In the genomic region with DNA sequence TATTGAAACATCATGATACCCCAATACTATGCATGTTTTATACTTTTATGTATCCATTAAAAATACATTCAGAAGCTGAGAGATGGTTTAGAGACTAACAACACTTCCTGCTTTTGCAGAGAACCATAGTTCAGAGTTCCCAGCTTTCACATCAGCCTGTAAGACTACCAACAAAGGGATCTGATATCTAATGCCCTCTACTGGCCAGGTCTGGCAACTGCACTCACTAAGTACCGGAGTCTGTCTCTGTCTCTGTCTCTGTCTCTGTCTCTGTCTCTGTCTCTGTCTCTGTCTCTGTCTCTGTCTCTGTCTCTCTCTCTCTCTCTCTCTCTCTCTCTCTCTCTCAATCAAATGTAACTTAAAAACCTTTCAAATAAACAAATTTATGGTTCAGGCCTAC, we compare ENCODE assay signal across 10 mouse cellular contexts. TPM values are rescaled to one million over a fixed set of nuclear protein-coding genes. Genes with fewer than 3 reads are reported as not detected.
A peak's percentile ranks its signal among the peaks of the same experiment; 100 is the strongest.
DNase-seq lines count a peak whose midpoint lies in the region; ATAC-seq and TF ChIP-seq lines count a peak whose summit lies in the region.
"Had no signal": no experiment of that assay in that cellular context is flagged by ENCODE, and none has a peak within 500 bp of the region (broad histone marks: within the 10 kb centered on the region; RNA-seq: fewer than 3 reads in every experiment).

No protein-coding gene starts in this region.

- DNase-seq in kidney, adult 18-20 months, result peak; percentile 48
- DNase-seq in ES-E14 (ENCODE audit: low read depth, low spot score), result peak; percentile 39
- peak; percentile 27 for DNase-seq in brain, embryonic 14.5 days (ENCODE audit: low read depth)
- DNase-seq in lung, postnatal 0 days (ENCODE audit: low spot score), result peak; percentile 31
- no peak for DNase-seq in urinary bladder, postnatal 14 days (ENCODE audit: low spot score)
- DNase-seq in right cerebral cortex, adult 18-20 months, result no peak
- DNase-seq in gastrocnemius, postnatal 4 days (ENCODE audit: low spot score in 2 of 2), result no peak

- no peak overlapping the region for H3K4me3 ChIP-seq in kidney, embryonic 16.5 days (ENCODE audit: low read length)
- H3K4me3 ChIP-seq in ES-E14 (ENCODE audit: insufficient read depth in 1 of 2, low read depth in 1 of 2, low read length in 2 of 2, poor library complexity in 1 of 2, severe bottlenecking in 1 of 2), result no peak overlapping the region
- H3K4me3 ChIP-seq in lung, postnatal 0 days (ENCODE audit: low read depth, low read length), result no peak overlapping the region
- H3K4me3 ChIP-seq: limb, embryonic 12.5 days had no signal

- no peaks in the 10 kb centered on the region for H3K36me3 ChIP-seq in kidney, embryonic 16.5 days (ENCODE audit: insufficient read depth, low read length)
- H3K36me3 ChIP-seq in ES-E14 (ENCODE audit: control insufficient read depth, insufficient read depth, low read length, poor library complexity, severe bottlenecking), result no peaks in the 10 kb centered on the region
- H3K36me3 ChIP-seq in lung, postnatal 0 days (ENCODE audit: insufficient read depth, low read length), result no peaks in the 10 kb centered on the region
- H3K36me3 ChIP-seq: limb, embryonic 12.5 days had no signal

- no peaks in the 10 kb centered on the region for H3K27me3 ChIP-seq in kidney, embryonic 16.5 days (ENCODE audit: insufficient read depth, low read length)
- no peaks in the 10 kb centered on the region for H3K27me3 ChIP-seq in lung, postnatal 0 days (replicated peaks; ENCODE audit: insufficient read depth, low read length)
- H3K27me3 ChIP-seq: limb, embryonic 12.5 days had no signal

- WGBS in kidney, embryonic 16.5 days, result 62% methylated on average over 1 of the region's 1 CpGs
- 58% methylated on average over 1 of the region's 1 CpGs for WGBS in lung, postnatal 0 days

- TF ChIP-seq POLR2A in brain, embryonic 14.5 days (IDR thresholded peaks at IDR 0.05; ENCODE audit: borderline replicate concordance, extremely low read depth, insufficient read depth, insufficient read length, poor library complexity, severe bottlenecking), result no peak

- no peak for ATAC-seq in kidney, embryonic 16.5 days (ENCODE audit: low FRiP score, low TSS enrichment)
- no peak for ATAC-seq in lung, postnatal 0 days

- no peak for TF ChIP-seq EP300 in lung, postnatal 0 days (IDR thresholded peaks at IDR 0.05)

- in situ Hi-C loops in ES-E14 (cut with MboI; ENCODE audit: low sequenced_read_pairs in 2 of 2, unreplicated experiment in 2 of 2), result no loop called here

- H3K4me1 ChIP-seq in kidney, embryonic 16.5 days (ENCODE audit: insufficient read depth, low read length), result no peaks in the 10 kb centered on the region
- H3K4me1 ChIP-seq in ES-E14 (ENCODE audit: control insufficient read depth in 2 of 2, insufficient read depth in 2 of 2, low read length in 2 of 2, poor library complexity in 1 of 2), result peaks cover 0 to 2% of the 10 kb centered on the region in 2 experiments; a peak in 1 of 4 replicates
- no peaks in the 10 kb centered on the region for H3K4me1 ChIP-seq in lung, postnatal 0 days (ENCODE audit: insufficient read depth, low read depth, low read length)
- H3K4me1 ChIP-seq: limb, embryonic 12.5 days had no signal

- H3K4me2 ChIP-seq in kidney, embryonic 16.5 days (replicated peaks; ENCODE audit: low read depth, low read length), result no peak overlapping the region
- no peak overlapping the region for H3K4me2 ChIP-seq in lung, postnatal 0 days (replicated peaks; ENCODE audit: low read depth, low read length)
- H3K4me2 ChIP-seq: limb, embryonic 12.5 days had no signal

- H3K27ac ChIP-seq in kidney, embryonic 16.5 days (ENCODE audit: low read length), result no peak overlapping the region
- no peak overlapping the region for H3K27ac ChIP-seq in ES-E14 (ENCODE audit: insufficient read depth, low read depth, low read length, poor library complexity, severe bottlenecking)
- H3K27ac ChIP-seq in lung, postnatal 0 days (ENCODE audit: low read length), result no peak overlapping the region
- H3K27ac ChIP-seq: limb, embryonic 12.5 days had no signal

- no peak overlapping the region for H3K9ac ChIP-seq in kidney, embryonic 16.5 days (replicated peaks; ENCODE audit: low read length)
- H3K9ac ChIP-seq in ES-E14 (ENCODE audit: insufficient read depth, low read depth, low read length, poor library complexity, severe bottlenecking), result no peak overlapping the region
- no peak overlapping the region for H3K9ac ChIP-seq in lung, postnatal 0 days (replicated peaks; ENCODE audit: low read depth)
- H3K9ac ChIP-seq: limb, embryonic 12.5 days had no signal

- H3K9me3 ChIP-seq in kidney, embryonic 16.5 days (ENCODE audit: low read length), result no peaks in the 10 kb centered on the region
- H3K9me3 ChIP-seq in ES-E14 (ENCODE audit: control insufficient read depth, insufficient read depth, low read depth, low read length), result no peaks in the 10 kb centered on the region
- H3K9me3 ChIP-seq in lung, postnatal 0 days (ENCODE audit: low read length), result no peaks in the 10 kb centered on the region
- H3K9me3 ChIP-seq: limb, embryonic 12.5 days had no signal

- TF ChIP-seq CTCF in brain, embryonic 14.5 days (IDR thresholded peaks at IDR 0.05; ENCODE audit: borderline replicate concordance, extremely low read depth, insufficient read depth, insufficient read length), result peak; percentile 49; the same call in 1 of the 2 replicates
- peak; percentile 69 for TF ChIP-seq CTCF in lung, postnatal 0 days (IDR thresholded peaks at IDR 0.05)

TF ChIP-seq in ES-E14, 5 proteins besides CTCF, POLR2A, EP300 and RAD21:
- TF ChIP-seq CHD2 (IDR thresholded peaks at IDR 0.05; ENCODE audit: low read depth, low read length) (no peak), ZNF384 (IDR thresholded peaks at IDR 0.05; ENCODE audit: low read depth, low read length) (no peak)

RNA-seq across cellular contexts. Expression of gene Slc15a5, which starts 25.6 kb away (rescaled TPM):
- polyA plus RNA-seq in kidney, embryonic 16.5 days (2015; fragmentation: Nextera tagmentation; extraction: Ambion mirVana), result 0.24 and 0.30 TPM in 2 replicates
- total RNA-seq in ES-E14 (2012; rRNA removed), result not detected in 2 replicates
- polyA plus RNA-seq in brain, embryonic 14.5 days (2012; rRNA removed), result not detected in 2 replicates
- polyA plus RNA-seq in lung, postnatal 0 days (2015; fragmentation: Nextera tagmentation; extraction: Ambion mirVana), result not detected in 2 replicates
- total RNA-seq in gastrocnemius, postnatal 4 days (2021), result not detected
- total RNA-seq: heart, postnatal 14 days had no signal
- polyA plus RNA-seq: limb, embryonic 12.5 days had no signal

Comparison
In these comparisons a context has a peak if more than half of its experiments do, and no peak if none do; other contexts are left out.
1. DNase-seq: peak in kidney, adult 18-20 months (single experiment), ES-E14 (single experiment), brain, embryonic 14.5 days (single experiment) and lung, postnatal 0 days (single experiment); none in urinary bladder, postnatal 14 days (single experiment), right cerebral cortex, adult 18-20 months (single experiment) and gastrocnemius, postnatal 4 days (0 of 2).